Mouse (Mus musculus) heart, adult 2 months (tissue): ENCODE results near the gene Mal. TPM values are rescaled to one million over a fixed set of nuclear protein-coding genes. Genes with fewer than 3 reads are reported as not detected.

Source experiments
- DNase-seq, 2 experiments: peaks; one replicate each; pipeline ENCODE4 v3.0.0; 2021
- H3K27ac ChIP-seq: fragments of 200-600 bp; 2 replicates; pipeline ENCODE4 v1.8.1; 2022
- H3K27me3 ChIP-seq: fragments of 200-500 bp; 2 replicates; pipeline ENCODE4 v1.6.1; 2012; ENCODE audit warnings: mild to moderate bottlenecking, low read length, inconsistent platforms, mixed read lengths; ENCODE audit not compliant: control insufficient read depth, insufficient read depth
- H3K36me3 ChIP-seq: fragments of 200-500 bp; 2 replicates; pipeline ENCODE4 v1.6.1; 2012; ENCODE audit warnings: low read length, inconsistent platforms; ENCODE audit not compliant: control insufficient read depth, insufficient read depth
- H3K4me1 ChIP-seq: fragments of 200-500 bp; 2 replicates; pipeline ENCODE4 v1.6.1; 2011; ENCODE audit warnings: low read length; ENCODE audit not compliant: control insufficient read depth, insufficient read depth
- H3K4me3 ChIP-seq: fragments of 200-600 bp; 2 replicates; pipeline ENCODE4 v1.8.1; 2022
- H3K79me2 ChIP-seq: fragments of 200-500 bp; replicated peaks from 2 replicates; pipeline ENCODE4 v1.6.1; 2012; ENCODE audit warnings: mild to moderate bottlenecking, inconsistent platforms, low read length, moderate library complexity, mixed read lengths; ENCODE audit not compliant: control insufficient read depth, insufficient read depth
- H3K9ac ChIP-seq: fragments of 200-500 bp; 2 replicates; pipeline ENCODE4 v1.6.1; 2012; ENCODE audit warnings: low read depth, mild to moderate bottlenecking, control low read depth, inconsistent platforms, low read length, mixed read lengths
- CTCF ChIP-seq: fragments of 200-600 bp; IDR thresholded peaks from 2 replicates; pipeline ENCODE4 v1.8.1; 2022; ENCODE audit warnings: antibody characterized with exemption, mild to moderate bottlenecking, moderate library complexity
- EP300 ChIP-seq: fragments of 200-500 bp; IDR thresholded peaks from 2 replicates; pipeline ENCODE4 v1.6.1; 2011; ENCODE audit warnings: low read depth, low read length, control low read depth; ENCODE audit not compliant: insufficient read depth
- POLR2A ChIP-seq: fragments of 200-500 bp; IDR thresholded peaks from 2 replicates; pipeline ENCODE4 v1.6.1; 2011; ENCODE audit warnings: mild to moderate bottlenecking, low read depth, low read length, control low read depth; ENCODE audit not compliant: insufficient read depth
- WGBS: fragments of 180-500 bp; shearing (Covaris S2); methylation state at CpG from one replicate; pipeline ENCODE4 v1.1.7; 2018; 5-methylcytosine and 5-hydroxymethylcytosine counted together
- intact Hi-C: fragments of 180-260 bp; cut with DNase I; formaldehyde crosslinking; loops from one replicate; pipeline ENCODE4 v1.15.1; 2025
- polyA plus RNA-seq: library from polyadenylated mRNA; depleted of rRNA; stranded (reverse); fragments of >200 nt; gene quantifications from 2 replicates; pipeline ENCODE4 v1.2.3, GENCODE M21; 2012
- total RNA-seq, 2 experiments: library from RNA; stranded (reverse); gene quantifications; 2 replicates each; pipeline ENCODE4 v1.2.3; 2021

Gene Mal
- total and polyA plus RNA-seq, 3 experiments, result 6.2 to 11.0 (median 9.4) TPM

DNA sequence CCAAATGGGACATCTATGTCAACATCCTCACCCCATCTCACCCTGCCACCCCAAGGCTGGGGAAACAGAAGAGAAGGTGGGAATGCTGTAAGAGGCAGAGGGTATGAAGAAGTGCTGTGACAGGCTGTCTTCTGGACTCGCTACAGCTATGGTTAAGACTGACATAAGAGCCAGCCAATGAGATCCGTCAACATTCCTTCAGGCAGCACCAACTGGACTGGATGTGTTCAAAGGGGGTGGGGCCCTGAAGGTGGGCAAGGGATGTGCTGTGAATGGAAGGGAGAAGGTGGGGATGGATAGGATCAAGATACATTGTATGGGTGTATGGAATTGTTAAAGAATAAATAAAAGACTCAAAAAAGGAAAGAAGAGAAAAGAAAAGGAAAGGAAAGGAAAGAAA is 23.9 kb downstream of the Mal start:
- TF ChIP-seq CTCF, result no peak
- no peak for TF ChIP-seq EP300
- TF ChIP-seq POLR2A, result no peak
- Histone ChIP-seq H3K4me1 (no peaks in the 10 kb centered on the region), H3K4me3 (no peak overlapping the region), H3K27me3 (no peaks in the 10 kb centered on the region; the same call in 1 of the 2 replicates), H3K79me2 (no peaks in the 10 kb centered on the region), H3K36me3 (no peaks in the 10 kb centered on the region), H3K27ac (no peak overlapping the region), H3K9ac (no peak overlapping the region)
- DNase-seq, result no peak
- 64% methylated on average over 2 of the region's 2 CpGs for WGBS
- intact Hi-C loops, result no loop called here

DNA sequence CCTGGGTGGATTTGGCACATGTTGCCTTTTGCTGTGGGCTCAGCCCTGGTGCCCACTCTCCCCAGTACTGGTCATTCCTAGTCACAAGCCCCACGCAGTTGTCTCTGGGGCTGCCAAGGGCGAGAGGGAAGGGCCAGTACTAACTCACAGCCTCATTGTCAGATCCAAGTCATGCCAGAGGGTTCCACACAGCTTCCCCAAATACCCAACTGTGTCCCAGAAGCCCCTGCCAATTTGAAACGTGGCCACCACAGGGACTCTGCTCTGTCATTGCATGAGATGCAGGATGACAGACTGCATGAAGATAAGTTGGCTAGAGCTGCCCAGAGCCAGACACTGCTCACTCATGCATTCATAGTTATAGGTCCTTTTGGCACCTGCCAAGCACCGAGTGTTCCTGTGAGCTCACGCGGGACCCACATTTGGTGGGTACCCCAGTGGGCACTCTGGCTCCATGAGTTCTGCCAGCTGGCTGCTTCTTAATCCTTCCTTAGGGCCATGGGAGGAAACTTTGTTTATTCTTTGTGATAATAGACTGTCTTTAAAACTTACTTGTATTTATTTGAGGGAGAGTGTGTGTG is 28.4 kb downstream of the Mal start:
- no peaks in the 10 kb centered on the region for H3K4me1 ChIP-seq
- no peaks in the 10 kb centered on the region; the same call in 1 of the 2 replicates for H3K27me3 ChIP-seq
- H3K4me3 ChIP-seq, result no peak overlapping the region
- no peak for DNase-seq
- TF ChIP-seq EP300 (no peak), POLR2A (no peak), CTCF (no peak)
- intact Hi-C loops, result no loop called here
- H3K9ac ChIP-seq, result no peak overlapping the region
- 76% methylated on average over 6 of the region's 6 CpGs for WGBS
- no peaks in the 10 kb centered on the region for H3K79me2 ChIP-seq
- no peaks in the 10 kb centered on the region for H3K36me3 ChIP-seq
- no peak overlapping the region for H3K27ac ChIP-seq

DNA sequence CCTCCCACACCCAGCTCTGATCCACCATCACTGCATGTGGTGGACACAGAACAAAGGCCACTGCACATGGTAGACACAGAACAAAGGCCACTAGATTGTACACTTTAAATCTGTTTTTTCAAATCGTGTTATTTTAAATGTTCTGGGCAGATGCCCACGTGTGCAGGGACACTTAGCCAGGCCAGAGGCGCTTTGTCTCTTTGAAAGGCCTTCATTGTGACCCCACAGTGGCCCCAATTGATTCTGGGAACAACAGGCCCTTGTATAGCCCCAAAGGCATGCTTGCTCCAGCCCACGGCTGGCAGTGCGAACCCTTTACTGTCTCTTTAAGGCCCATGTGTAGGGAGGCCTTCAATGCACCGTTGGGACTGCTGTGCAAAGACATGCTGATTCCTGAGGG is 29.1 kb downstream of the Mal start:
- H3K79me2 ChIP-seq, result no peaks in the 10 kb centered on the region
- no peaks in the 10 kb centered on the region for H3K36me3 ChIP-seq
- no peaks in the 10 kb centered on the region for H3K4me1 ChIP-seq
- TF ChIP-seq EP300 (no peak), CTCF (no peak), POLR2A (no peak)
- H3K27me3 ChIP-seq, result no peaks in the 10 kb centered on the region; the same call in 1 of the 2 replicates
- 74% methylated on average over 6 of the region's 6 CpGs for WGBS
- H3K27ac ChIP-seq, result no peak overlapping the region
- no peak for DNase-seq
- intact Hi-C loops, result no loop called here
- H3K4me3 ChIP-seq, result no peak overlapping the region
- no peak overlapping the region for H3K9ac ChIP-seq

DNA sequence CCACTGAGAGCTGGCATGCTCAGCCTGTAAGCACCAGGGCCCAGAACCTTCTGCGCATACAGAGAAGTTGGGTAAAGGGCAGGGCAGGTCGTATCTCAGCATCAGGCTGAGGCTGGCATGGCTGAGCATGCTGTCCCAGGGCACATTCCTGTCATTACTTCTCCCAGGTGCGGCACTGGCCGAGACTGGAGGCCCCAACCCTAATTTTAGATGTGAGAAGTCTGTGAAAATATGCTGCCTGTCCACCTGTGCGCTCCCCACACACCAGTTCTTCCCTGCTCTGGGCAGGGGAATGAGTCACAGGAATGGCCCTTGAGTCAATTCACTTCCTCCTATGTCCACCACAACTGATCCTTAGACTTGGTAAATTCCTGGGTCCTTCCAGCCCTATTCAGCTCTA is 30.8 kb downstream of the Mal start:
- Histone ChIP-seq H3K9ac (no peak overlapping the region), H3K79me2 (no peaks in the 10 kb centered on the region), H3K27ac (no peak overlapping the region), H3K4me1 (no peaks in the 10 kb centered on the region), H3K36me3 (no peaks in the 10 kb centered on the region), H3K4me3 (no peak overlapping the region), H3K27me3 (no peaks in the 10 kb centered on the region)
- intact Hi-C loops, result no loop called here
- TF ChIP-seq EP300, result no peak
- no peak for TF ChIP-seq POLR2A
- no peak for TF ChIP-seq CTCF
- no peak for DNase-seq
- WGBS, result 59% methylated on average over 5 of the region's 5 CpGs

DNA sequence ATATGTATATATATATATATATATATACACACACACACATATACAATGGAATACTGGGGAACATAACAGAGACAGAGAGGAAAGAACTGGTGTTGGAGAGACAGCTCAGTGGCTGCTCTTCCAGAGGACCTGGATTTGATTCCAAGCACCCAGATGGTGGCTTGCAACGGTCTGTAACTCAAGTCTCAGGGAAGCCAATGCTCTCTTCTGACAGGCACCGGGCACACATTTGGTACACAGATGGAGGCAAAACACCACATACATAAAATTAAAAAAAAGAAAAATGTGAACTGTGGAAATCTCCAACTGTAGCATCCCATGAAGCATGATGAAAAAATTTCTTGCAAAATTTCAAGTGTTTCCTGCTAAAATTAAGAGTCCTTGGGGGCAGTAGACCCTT is 31.7 kb downstream of the Mal start:
- Histone ChIP-seq H3K4me3 (no peak overlapping the region), H3K79me2 (no peaks in the 10 kb centered on the region), H3K27me3 (no peaks in the 10 kb centered on the region), H3K36me3 (no peaks in the 10 kb centered on the region), H3K9ac (no peak overlapping the region), H3K27ac (no peak overlapping the region), H3K4me1 (no peaks in the 10 kb centered on the region)
- TF ChIP-seq POLR2A (no peak), CTCF (no peak), EP300 (no peak)
- intact Hi-C loops, result no loop called here
- DNase-seq, result no peak
- WGBS, result 87% methylated on average over 2 of the region's 2 CpGs

DNA sequence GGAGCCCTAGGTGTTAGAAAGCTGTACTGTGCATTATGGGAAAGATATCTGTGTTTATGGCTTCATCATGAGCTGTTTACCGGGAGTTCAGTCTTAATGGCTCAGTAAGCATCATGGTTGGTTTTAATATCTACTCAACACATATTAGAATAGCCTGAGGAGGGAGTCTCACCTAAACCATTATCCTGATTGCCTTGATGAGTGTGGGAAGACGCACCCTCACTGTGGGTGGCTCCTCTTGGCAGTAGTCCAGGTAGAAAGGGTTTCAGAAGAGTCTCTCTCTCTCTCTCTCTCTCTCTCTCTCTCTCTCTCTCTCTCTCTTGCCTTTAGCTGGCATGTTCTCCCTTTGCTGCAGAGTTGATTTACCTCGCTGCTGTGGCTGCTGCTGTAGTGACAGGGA is 34.4 kb downstream of the Mal start:
- intact Hi-C loops, result no loop called here
- DNase-seq, result no peak
- 54% methylated on average over 3 of the region's 3 CpGs for WGBS
- TF ChIP-seq POLR2A (no peak), CTCF (no peak), EP300 (no peak)
- Histone ChIP-seq H3K4me1 (no peaks in the 10 kb centered on the region; the same call in 1 of the 2 replicates), H3K36me3 (no peaks in the 10 kb centered on the region), H3K27me3 (no peaks in the 10 kb centered on the region), H3K79me2 (no peaks in the 10 kb centered on the region), H3K27ac (no peak overlapping the region), H3K9ac (no peak overlapping the region), H3K4me3 (no peak overlapping the region)
